Mouse (Mus musculus): Measurements from ENCODE around the gene Diras1. TPM values are rescaled to one million over a fixed set of nuclear protein-coding genes. Genes with fewer than 3 reads are reported as not detected.

Gene Diras1
- total RNA-seq (2023): not detected

DNA sequence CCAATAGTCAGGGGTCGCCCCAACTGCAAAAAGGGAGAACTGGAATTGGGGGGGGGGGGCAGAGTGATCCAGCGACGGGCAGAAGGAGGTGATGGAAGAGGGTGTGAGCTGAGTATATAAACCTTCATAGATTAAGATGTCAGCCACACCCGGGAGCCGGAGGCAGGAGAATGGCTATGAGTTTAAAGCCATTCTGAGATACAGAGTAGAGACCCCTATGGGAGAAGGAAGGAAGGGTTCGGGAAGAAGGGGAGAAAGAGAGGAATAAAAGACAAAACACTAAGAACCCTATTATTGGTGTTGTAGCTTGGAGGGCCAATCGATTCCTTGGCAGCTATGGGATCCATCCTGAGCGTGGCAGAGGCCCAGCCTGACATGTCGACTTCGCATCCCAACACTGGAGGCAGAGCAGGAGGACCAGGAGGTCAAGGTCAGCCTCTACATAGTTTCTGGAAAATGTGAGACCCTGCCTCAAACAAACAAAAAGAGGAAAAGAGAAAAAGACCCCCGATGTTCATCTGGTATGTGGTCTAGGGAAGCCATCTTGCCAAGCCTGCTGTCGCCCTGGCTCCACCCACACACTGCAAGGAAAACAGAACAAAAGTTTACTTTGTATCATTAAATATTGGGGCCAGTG, at the start of gene Diras1:
Gene Diras1, minus strand, starts transcription at position 24 of the 637 bp plus-strand sequence.

GRCm38 (mm10) chr10:81069836-81070235, 44.4 kb upstream of the Diras1 start, which contains the start of gene Thop1:
TSS of gene Thop1 (plus strand) at chr10:81070035.

GRCm38 (mm10) chr10:81059603-81060543, 34.4 kb upstream of the Diras1 start, which contains the start of gene Sgta:
TSS of gene Sgta (minus strand) at chr10:81060181.

GRCm38 (mm10) chr10:81036988-81037580, 11.6 kb upstream of the Diras1 start, which contains the start of gene Slc39a3:
TSS of gene Slc39a3 (minus strand) at chr10:81037426.

DNA sequence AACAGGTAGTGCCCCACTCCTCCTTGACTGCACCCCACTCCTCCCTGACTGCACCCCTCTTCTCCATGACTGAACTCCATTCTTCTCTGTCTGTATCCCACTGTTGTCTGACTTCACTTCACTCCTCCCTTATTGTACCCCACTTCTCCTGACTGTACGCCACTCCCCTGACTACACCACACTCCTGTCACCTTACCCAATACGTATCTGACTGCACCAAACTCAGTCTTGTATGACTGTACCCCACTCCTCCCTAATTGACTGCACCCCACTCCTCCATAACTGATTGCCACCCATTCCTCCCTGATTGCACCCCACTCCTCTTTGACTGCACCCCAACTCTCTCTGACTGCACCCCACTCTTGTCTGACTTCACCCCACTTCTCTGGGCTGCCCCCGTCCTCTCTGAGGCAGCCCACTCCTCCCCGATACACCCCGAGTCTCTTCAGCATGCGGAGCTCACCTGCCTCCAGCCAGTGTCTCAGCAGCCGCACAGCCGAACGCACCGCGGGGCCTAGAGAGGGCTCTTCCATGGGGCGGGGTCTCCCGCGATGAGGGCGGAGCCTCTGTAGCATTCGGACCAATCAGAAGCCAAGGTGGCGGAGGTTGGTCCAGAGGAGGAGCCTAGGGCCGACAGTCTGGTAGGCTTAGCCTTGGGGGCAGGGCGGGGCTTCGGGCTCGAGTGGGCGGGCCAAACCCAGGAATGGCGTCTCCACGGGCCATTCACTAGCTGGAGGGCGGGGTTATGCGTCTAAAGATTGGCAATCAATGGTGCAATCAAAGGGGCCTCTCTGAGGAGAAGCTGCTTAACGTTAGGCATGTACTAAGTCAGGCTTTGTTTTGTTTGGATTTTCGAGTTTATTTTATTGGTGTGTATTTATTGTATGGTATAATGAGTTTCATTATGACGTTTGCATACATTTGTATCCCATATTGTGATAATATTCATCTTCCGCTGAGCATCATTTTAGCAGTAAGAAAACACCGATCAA, 10.8 kb downstream of the Diras1 start, which contains the start of gene Gng7:
Gene Gng7, minus strand, starts transcription at position 553 of the 992 bp plus-strand sequence.

Other genes starting within 250 kb of the Diras1 start
- 10 to 100 TPM; 76.4 to 85.9 TPM for gene Sf3a2, start 227.5 kb downstream of the Diras1 start, total RNA-seq (2023)
- gene Plekhj1, start 227.0 kb downstream of the Diras1 start, total RNA-seq (2023): 100 to 1,000 TPM; 133 to 134 TPM
- gene Amh, start 220.4 kb downstream of the Diras1 start, total RNA-seq (2023): 1 to 10 TPM; 2.0 to 3.3 TPM
- gene Jsrp1, start 212.2 kb downstream of the Diras1 start, total RNA-seq (2023): not detected
- 100 to 1,000 TPM; 571 to 578 TPM for gene Oaz1, start 199.0 kb downstream of the Diras1 start, total RNA-seq (2023)
- not detected for gene Lingo3, start 181.6 kb downstream of the Diras1 start, total RNA-seq (2023)
- 10 to 100 TPM; 37.9 to 40.3 TPM for gene Lsm7, start 170.5 kb downstream of the Diras1 start, total RNA-seq (2023)
- gene Sppl2b, start 170.4 kb downstream of the Diras1 start, total RNA-seq (2023): 10 to 100 TPM; 33.5 to 37.7 TPM
- gene Tmprss9, start 153.8 kb downstream of the Diras1 start, total RNA-seq (2023): not detected
- gene Timm13, start 124.7 kb downstream of the Diras1 start, total RNA-seq (2023): 10 to 100 TPM; 58.6 to 63.8 TPM
- 10 to 100 TPM; 14.0 to 15.8 TPM for gene Lmnb2, start 107.4 kb downstream of the Diras1 start, total RNA-seq (2023)
- 10 to 100 TPM; 21.4 to 31.5 TPM for gene Gadd45b, start 95.6 kb downstream of the Diras1 start, total RNA-seq (2023)
- not detected for gene Gng7, start 10.7 kb downstream of the Diras1 start, total RNA-seq (2023)
- 10 to 100 TPM; 18.7 to 21.2 TPM for gene Slc39a3, start 11.8 kb upstream of the Diras1 start, total RNA-seq (2023)
- 10 to 100 TPM; 47.1 to 52.0 TPM for gene Sgta, start 34.5 kb upstream of the Diras1 start, total RNA-seq (2023)
- gene Thop1, start 44.4 kb upstream of the Diras1 start, total RNA-seq (2023): 10 to 100 TPM in 1 of 2 experiments, 1 to 10 TPM in 1; 9.4 to 11.5 TPM
- not detected for gene Creb3l3, start 73.2 kb upstream of the Diras1 start, total RNA-seq (2023)
- 100 to 1,000 TPM; 134 to 145 TPM for gene Map2k2, start 80.3 kb upstream of the Diras1 start, total RNA-seq (2023)
- gene Zbtb7a, start 109.6 kb upstream of the Diras1 start, total RNA-seq (2023): 10 to 100 TPM; 75.0 to 78.0 TPM
- gene Pias4, start 142.3 kb upstream of the Diras1 start, total RNA-seq (2023): 10 to 100 TPM; 37.2 to 43.2 TPM
- gene Eef2, start 151.0 kb upstream of the Diras1 start, total RNA-seq (2023): 1,000 to 10,000 TPM; 2,301 to 2,484 TPM
- 10 to 100 TPM; 62.4 to 62.6 TPM for gene Dapk3, start 157.3 kb upstream of the Diras1 start, total RNA-seq (2023)
- not detected for gene 4930442H23Rik, start 158.2 kb upstream of the Diras1 start, total RNA-seq (2023)
- not detected for gene Nmrk2, start 176.4 kb upstream of the Diras1 start, total RNA-seq (2023)
- gene Atcay, start 205.2 kb upstream of the Diras1 start, total RNA-seq (2023): 1 to 10 TPM; 1.4 to 2.7 TPM
- 1 to 10 TPM; 5.2 to 5.5 TPM for gene Zfr2, start 207.5 kb upstream of the Diras1 start, total RNA-seq (2023)
- 10 to 100 TPM; 16.0 to 20.8 TPM for gene Matk, start 227.3 kb upstream of the Diras1 start, total RNA-seq (2023)
- 10 to 100 TPM; 78.6 to 84.0 TPM for gene Mrpl54, start 241.3 kb upstream of the Diras1 start, total RNA-seq (2023)
- gene Apba3, start 241.3 kb upstream of the Diras1 start, total RNA-seq (2023): 10 to 100 TPM; 28.8 to 36.2 TPM

Data from T-cell, adult 66 days (primary cell).